Mouse (Mus musculus) limb, embryonic 13.5 days (tissue): Measurements from ENCODE around the gene Rps27. TPM values are rescaled to one million over a fixed set of nuclear protein-coding genes. Genes with fewer than 3 reads are reported as not detected.

ENCODE experiments used
- ATAC-seq: fragments of 200-750 bp; cut with Nextera tagmentation; 2 replicates; pipeline ENCODE4 v1.8.0; 2017; ENCODE audit warnings: low read depth, moderate number of reproducible peaks, moderate TSS enrichment; ENCODE audit not compliant: low FRiP score
- H3K27ac ChIP-seq: fragments of 300-500 bp; sonication (generic); 2 replicates; pipeline ENCODE4 v1.5.1; 2015; ENCODE audit warnings: inconsistent platforms, mild to moderate bottlenecking, moderate library complexity
- H3K27me3 ChIP-seq: fragments of 300-500 bp; sonication (generic); 2 replicates; pipeline ENCODE4 v1.6.1; 2015; ENCODE audit warnings: mild to moderate bottlenecking, inconsistent platforms
- H3K36me3 ChIP-seq: fragments of 300-500 bp; sonication (generic); 2 replicates; pipeline ENCODE4 v1.6.1; 2015; ENCODE audit warnings: inconsistent platforms, mild to moderate bottlenecking, moderate library complexity
- H3K4me1 ChIP-seq: fragments of 300-500 bp; sonication (generic); 2 replicates; pipeline ENCODE4 v1.6.1; 2015; ENCODE audit warnings: inconsistent platforms
- H3K4me2 ChIP-seq: fragments of 300-500 bp; sonication (generic); replicated peaks from 2 replicates; pipeline ENCODE4 v1.6.1; 2015; ENCODE audit warnings: inconsistent platforms, mild to moderate bottlenecking, moderate library complexity
- H3K4me3 ChIP-seq: fragments of 300-500 bp; sonication (generic); 2 replicates; pipeline ENCODE4 v1.5.1; 2015; ENCODE audit warnings: moderate library complexity, mild to moderate bottlenecking, inconsistent platforms
- H3K9ac ChIP-seq: fragments of 300-500 bp; sonication (generic); 2 replicates; pipeline ENCODE4 v1.6.1; 2015; ENCODE audit warnings: mild to moderate bottlenecking, inconsistent platforms
- H3K9me3 ChIP-seq: fragments of 300-500 bp; sonication (generic); 2 replicates; pipeline ENCODE4 v1.6.1; 2016; ENCODE audit warnings: inconsistent platforms
- WGBS: fragments of 180-500 bp; shearing (Covaris S2); methylation state at CpG from one replicate; pipeline ENCODE4 v1.1.7; 2015; 5-methylcytosine and 5-hydroxymethylcytosine counted together
- polyA plus RNA-seq: library from polyadenylated mRNA; unstranded; fragments of >200 nt; fragmentation: Nextera tagmentation; extraction: Ambion mirVana; gene quantifications from 2 replicates; pipeline ENCODE4 v1.2.1, GENCODE M21; 2015

The Rps27 gene
- polyA plus RNA-seq, 1 experiment from 2014 or later: 1,721 TPM

DNA sequence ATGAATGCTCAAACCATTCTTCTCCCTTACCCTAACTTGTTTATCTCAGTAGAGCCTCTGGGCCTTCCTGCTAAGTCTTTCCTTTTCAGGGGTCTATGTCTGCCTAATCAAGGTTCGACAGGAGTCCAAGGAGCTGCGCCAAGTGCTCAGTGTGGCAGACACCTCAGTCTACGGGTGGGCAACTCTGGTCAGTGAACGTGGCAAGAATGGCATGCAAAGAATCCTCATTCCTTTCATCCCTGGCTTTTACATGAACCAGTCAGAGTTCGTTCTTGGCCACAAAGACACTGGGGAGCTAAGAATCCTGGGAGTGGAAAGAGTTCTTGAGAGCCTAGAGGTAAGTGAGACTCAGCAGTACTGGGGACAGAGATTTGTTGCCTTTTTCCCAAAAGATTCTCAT is 9.8 kb downstream of the Rps27 start:
- no peak overlapping the region for H3K4me2 ChIP-seq
- peaks cover 22% of the 10 kb centered on the region for H3K36me3 ChIP-seq
- no peaks in the 10 kb centered on the region for H3K27me3 ChIP-seq
- H3K4me1 ChIP-seq: no peaks in the 10 kb centered on the region
- H3K27ac ChIP-seq: no peak overlapping the region
- no peak overlapping the region for H3K9ac ChIP-seq
- WGBS: 76% methylated on average over 5 of the region's 5 CpGs
- no peak for ATAC-seq
- H3K4me3 ChIP-seq: no peak overlapping the region
- H3K9me3 ChIP-seq: no peaks in the 10 kb centered on the region; the same call in 1 of the 2 replicates

DNA sequence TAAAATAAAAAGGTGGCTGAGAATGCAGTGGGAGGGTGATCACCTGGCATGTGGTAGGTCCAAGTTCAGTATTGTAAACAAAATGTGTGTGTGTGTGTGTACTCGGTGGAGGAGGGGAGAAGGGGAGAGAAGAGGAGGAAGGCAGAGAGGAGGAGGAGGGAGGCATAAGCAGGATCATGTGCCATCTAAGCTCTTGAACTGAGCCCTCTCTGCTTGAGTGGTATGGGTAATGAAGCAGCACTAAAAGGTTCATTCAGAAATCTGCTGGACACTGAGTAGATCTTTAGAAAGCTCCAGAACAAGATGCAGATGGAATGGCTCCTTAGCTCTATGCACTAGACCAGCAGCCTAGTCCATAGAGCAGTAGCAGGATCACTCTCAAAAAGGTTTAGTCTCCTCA is 10.6 kb downstream of the Rps27 start:
- Histone ChIP-seq H3K4me1 (no peaks in the 10 kb centered on the region), H3K4me3 (no peak overlapping the region), H3K9me3 (no peaks in the 10 kb centered on the region; the same call in 1 of the 2 replicates), H3K4me2 (no peak overlapping the region), H3K36me3 (peaks cover 15% of the 10 kb centered on the region), H3K27me3 (no peaks in the 10 kb centered on the region), H3K9ac (no peak overlapping the region), H3K27ac (no peak overlapping the region)
- 69% methylated on average over 1 of the region's 1 CpGs for WGBS
- no peak for ATAC-seq

DNA sequence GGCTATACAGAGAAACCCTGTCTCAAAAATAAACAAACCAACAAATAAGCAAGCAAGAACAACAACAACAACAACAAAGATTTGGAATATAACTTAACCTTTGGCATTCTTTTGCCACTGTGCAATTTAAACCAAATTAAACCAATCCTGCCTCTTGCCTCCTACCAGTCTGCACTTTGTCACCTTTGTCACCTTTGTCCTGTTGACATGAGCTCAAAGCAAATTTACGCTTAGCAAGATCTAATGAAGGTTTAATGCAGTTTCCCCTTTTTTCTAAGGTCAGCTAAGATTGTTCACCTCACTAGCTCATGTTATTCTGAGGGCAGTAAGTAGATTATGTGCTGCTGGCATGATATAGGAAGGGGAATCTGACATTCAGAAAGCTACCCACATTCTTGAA is 15.9 kb downstream of the Rps27 start:
- Histone ChIP-seq H3K4me1 (peaks cover 4% of the 10 kb centered on the region; the same call in 1 of the 2 replicates), H3K36me3 (no peaks in the 10 kb centered on the region), H3K9ac (no peak overlapping the region), H3K4me3 (no peak overlapping the region), H3K27ac (no peak overlapping the region), H3K4me2 (no peak overlapping the region), H3K27me3 (no peaks in the 10 kb centered on the region), H3K9me3 (no peaks in the 10 kb centered on the region; the same call in 1 of the 2 replicates)
- ATAC-seq: no peak
- WGBS: 69% methylated on average over 1 of the region's 1 CpGs

- 70% methylated on average over 1 of the region's 1 CpGs for WGBS
- Histone ChIP-seq H3K4me1 (peaks cover 4% of the 10 kb centered on the region; the same call in 1 of the 2 replicates), H3K27ac (no peak overlapping the region), H3K4me3 (no peak overlapping the region), H3K36me3 (no peaks in the 10 kb centered on the region), H3K27me3 (no peaks in the 10 kb centered on the region), H3K9me3 (no peaks in the 10 kb centered on the region), H3K4me2 (no peak overlapping the region), H3K9ac (no peak overlapping the region)
- ATAC-seq: no peak
Measured at GRCm38 (mm10) chr3:90195644-90196043, 17.8 kb downstream of the Rps27 start.

- 24% methylated on average over 4 of the region's 4 CpGs for WGBS
- H3K36me3 ChIP-seq: no peaks in the 10 kb centered on the region
- ATAC-seq: no peak
- no peak overlapping the region for H3K4me2 ChIP-seq
- no peak overlapping the region for H3K4me3 ChIP-seq
- H3K27me3 ChIP-seq: no peaks in the 10 kb centered on the region
- no peak overlapping the region for H3K27ac ChIP-seq
- H3K4me1 ChIP-seq: peaks cover 4% of the 10 kb centered on the region; the same call in 1 of the 2 replicates
- H3K9me3 ChIP-seq: no peaks in the 10 kb centered on the region
- no peak overlapping the region for H3K9ac ChIP-seq
Measured at GRCm38 (mm10) chr3:90194759-90195158, 18.7 kb downstream of the Rps27 start.

- no peak overlapping the region for H3K27ac ChIP-seq
- 75% methylated on average over 11 of the region's 11 CpGs for WGBS
- H3K9me3 ChIP-seq: no peaks in the 10 kb centered on the region
- ATAC-seq: no peak
- H3K4me1 ChIP-seq: peaks cover 4% of the 10 kb centered on the region; the same call in 1 of the 2 replicates
- no peak overlapping the region for H3K4me3 ChIP-seq
- H3K4me2 ChIP-seq: no peak overlapping the region
- no peak overlapping the region for H3K9ac ChIP-seq
- no peaks in the 10 kb centered on the region for H3K36me3 ChIP-seq
- H3K27me3 ChIP-seq: no peaks in the 10 kb centered on the region
Measured at GRCm38 (mm10) chr3:90190859-90191510, 22.5 kb downstream of the Rps27 start.

DNA sequence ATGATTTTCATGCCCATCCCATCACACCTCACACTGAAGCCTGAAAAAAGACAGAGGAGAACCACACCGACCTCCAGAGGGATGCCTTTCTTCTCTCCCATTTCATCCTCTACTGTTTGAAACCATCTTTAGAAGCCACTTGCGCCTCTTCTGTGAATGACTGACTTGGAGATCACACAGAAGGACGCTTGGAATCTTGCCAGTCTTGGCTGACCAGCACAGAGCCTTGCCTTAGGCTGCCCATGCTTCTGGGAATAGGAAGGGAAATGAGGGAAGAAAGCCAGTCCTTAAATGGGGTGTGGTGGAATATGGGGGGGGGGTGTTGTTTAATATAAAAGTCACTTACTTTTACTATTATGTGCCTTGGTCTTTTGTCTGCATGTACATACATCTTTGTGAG is 29.9 kb downstream of the Rps27 start:
- WGBS: 79% methylated on average over 3 of the region's 3 CpGs
- Histone ChIP-seq H3K27ac (no peak overlapping the region), H3K9me3 (no peaks in the 10 kb centered on the region), H3K27me3 (no peaks in the 10 kb centered on the region), H3K4me3 (no peak overlapping the region), H3K9ac (no peak overlapping the region), H3K4me1 (no peaks in the 10 kb centered on the region), H3K4me2 (no peak overlapping the region), H3K36me3 (no peaks in the 10 kb centered on the region)
- ATAC-seq: no peak

- Histone ChIP-seq H3K27ac (no peak overlapping the region), H3K4me1 (no peaks in the 10 kb centered on the region), H3K4me2 (no peak overlapping the region), H3K9me3 (no peaks in the 10 kb centered on the region), H3K27me3 (no peaks in the 10 kb centered on the region), H3K36me3 (no peaks in the 10 kb centered on the region), H3K4me3 (no peak overlapping the region), H3K9ac (no peak overlapping the region)
- no peak for ATAC-seq
- WGBS: 75% methylated on average over 3 of the region's 3 CpGs
Measured at GRCm38 (mm10) chr3:90179566-90179965, 33.9 kb downstream of the Rps27 start.

Other genes with a start within 250 kb of the Rps27 start
- 157 and 174 TPM in 2 replicates for gene Hax1, start 214.9 kb downstream of the Rps27 start, polyA plus RNA-seq
- gene 4933434E20Rik, start 162.0 kb downstream of the Rps27 start, polyA plus RNA-seq: 158 and 164 TPM in 2 replicates
- 206 and 208 TPM in 2 replicates for gene Ubap2l, start 161.0 kb downstream of the Rps27 start, polyA plus RNA-seq
- gene Tpm3, start 141.0 kb downstream of the Rps27 start, polyA plus RNA-seq: 520 and 556 TPM in 2 replicates
- gene Nup210l, start 109.5 kb downstream of the Rps27 start, polyA plus RNA-seq: 0.27 and 0.34 TPM in 2 replicates
- gene Rab13, start within 50 bp of the Rps27 start, polyA plus RNA-seq: 39.7 and 41.4 TPM in 2 replicates
- gene Jtb, start 17.9 kb upstream of the Rps27 start, polyA plus RNA-seq: 96.8 and 99.7 TPM in 2 replicates
- 10.9 and 12.5 TPM in 2 replicates for gene Creb3l4, start 29.9 kb upstream of the Rps27 start, polyA plus RNA-seq
- 102 and 103 TPM in 2 replicates for gene Slc39a1, start 34.5 kb upstream of the Rps27 start, polyA plus RNA-seq
- gene Crtc2, start 40.5 kb upstream of the Rps27 start, polyA plus RNA-seq: 22.0 and 23.6 TPM in 2 replicates
- gene Dennd4b, start 51.5 kb upstream of the Rps27 start, polyA plus RNA-seq: 4.2 and 5.3 TPM in 2 replicates
- 19.4 and 19.6 TPM in 2 replicates for gene Gatad2b, start 79.5 kb upstream of the Rps27 start, polyA plus RNA-seq
- gene Slc27a3, start 176.3 kb upstream of the Rps27 start, polyA plus RNA-seq: 38.7 and 38.8 TPM in 2 replicates
- gene Ints3, start 220.0 kb upstream of the Rps27 start, polyA plus RNA-seq: 28.5 and 29.4 TPM in 2 replicates